9 mouse cellular contexts compared by ENCODE assay signal in the genomic region with DNA sequence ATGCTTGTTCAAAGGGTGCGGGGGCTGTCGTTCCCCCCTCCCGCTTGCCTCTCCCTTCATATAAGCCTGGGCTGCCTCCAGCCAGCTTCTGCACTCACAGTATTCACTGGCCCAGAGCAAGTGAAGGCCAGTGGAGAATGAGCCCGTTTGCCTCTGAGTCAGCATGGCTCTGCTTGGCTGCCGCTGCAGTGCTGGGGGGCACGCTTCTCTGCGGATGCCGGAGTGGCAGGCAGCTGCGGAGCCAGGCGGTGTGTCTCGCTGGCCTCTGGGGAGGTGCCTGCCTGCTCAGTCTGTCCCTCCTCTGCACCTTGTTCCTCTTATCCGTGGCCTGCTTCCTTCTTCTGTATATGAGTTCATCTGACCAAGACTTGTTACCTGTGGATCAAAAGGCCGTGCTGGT. TPM values are rescaled to one million over a fixed set of nuclear protein-coding genes. Genes with fewer than 3 reads are reported as not detected.
DNase-seq lines count a peak whose midpoint lies in the region; ATAC-seq lines count a peak whose summit lies in the region.
"Had no signal": no experiment of that assay in that cellular context is flagged by ENCODE, and none has a peak within 500 bp of the region (broad histone marks: within the 10 kb centered on the region; RNA-seq: fewer than 3 reads in every experiment).

A gene (plus strand): TSS at position 46 of the 400 bp plus-strand sequence.

- DNase-seq in thymus, postnatal 4 days = peak; percentile 8
- no peak for DNase-seq in thymus, postnatal 36 days
- DNase-seq in kidney, adult 9 months = peak; percentile 56
- DNase-seq in yolk sac, embryonic 10.5 days (ENCODE audit: low spot score) = peak; percentile 69
- no peak for DNase-seq in frontal cortex, postnatal 36 days (ENCODE audit: low spot score in 2 of 2)
- no peak for DNase-seq in left cerebral cortex, adult 18-20 months (ENCODE audit: low spot score in 2 of 2)
- no peak for DNase-seq in adrenal gland, adult 2 months
- DNase-seq: lung, adult 2 months had no signal

- peak; percentile 72 for ATAC-seq in megakaryocyte, adult 5-6 weeks (ENCODE audit: poor library complexity, severe bottlenecking)

RNA-seq across cellular contexts. Expression of the gene that starts here (rescaled TPM):
- total RNA-seq in megakaryocyte, adult 5-6 weeks (2015) = 0.84 TPM in 1 of 2 replicates, not detected in the other
- not detected in 2 replicates for total RNA-seq in megakaryocyte, adult 5-6 weeks (2017)
- total RNA-seq in left cerebral cortex, adult 18-20 months (2021) = under 1 TPM; 0.35 to 0.37 TPM
- total RNA-seq in adrenal gland, adult 2 months (2021) = 1 to 10 TPM in 1 of 2 experiments, not detected in 1; 1.4 TPM
- 0.12 and 0.38 TPM in 2 replicates for polyA plus RNA-seq in adrenal gland, adult 2 months (2012; rRNA removed)

Comparison
In these comparisons a context has a peak if more than half of its experiments do, and no peak if none do; other contexts are left out.
1. DNase-seq: peak in thymus, postnatal 4 days (single experiment), kidney, adult 9 months (single experiment) and yolk sac, embryonic 10.5 days (single experiment); none in thymus, postnatal 36 days (0 of 2), frontal cortex, postnatal 36 days (0 of 2), left cerebral cortex, adult 18-20 months (0 of 2) and adrenal gland, adult 2 months (single experiment).
2. Peak in ATAC-seq in megakaryocyte, adult 5-6 weeks; RNA of the gene not detected or under 1 TPM.